Mouse (Mus musculus) lung, postnatal 0 days (tissue): ENCODE measurements around the gene Lrrn2.

Experiments used
- CTCF ChIP-seq: IDR thresholded peaks from 2 replicates; pipeline ENCODE4 v1.5.1; 2016; ENCODE audit warnings: antibody characterized with exemption, mild to moderate bottlenecking
- EP300 ChIP-seq: IDR thresholded peaks from 2 replicates; pipeline ENCODE4 v1.6.1; 2016; ENCODE audit warnings: antibody characterized with exemption, mild to moderate bottlenecking, control low read depth

DNA sequence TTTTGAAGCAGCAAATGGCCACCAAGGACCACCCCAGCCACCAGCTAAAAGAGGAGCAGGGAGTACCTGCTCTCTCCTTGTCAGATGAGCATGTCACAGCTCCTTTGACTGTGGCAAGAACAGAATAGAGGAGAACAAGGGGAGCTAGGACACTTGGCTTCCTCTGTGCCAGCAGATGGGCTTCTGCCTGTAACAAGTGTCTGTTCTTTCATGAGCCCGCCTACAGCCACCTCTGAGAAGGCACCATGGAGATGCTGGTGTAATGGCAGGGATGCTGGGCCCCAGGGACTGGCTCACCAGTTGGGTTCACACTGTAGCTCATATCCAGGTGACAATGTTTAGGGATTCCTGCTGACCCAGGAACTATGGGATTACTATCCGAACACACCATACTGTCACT lies 12.0 kb downstream of the Lrrn2 start:
- no peak for TF ChIP-seq CTCF
- TF ChIP-seq EP300, result no peak
